8 mouse cellular contexts compared by ENCODE assay signal in the genomic region with DNA sequence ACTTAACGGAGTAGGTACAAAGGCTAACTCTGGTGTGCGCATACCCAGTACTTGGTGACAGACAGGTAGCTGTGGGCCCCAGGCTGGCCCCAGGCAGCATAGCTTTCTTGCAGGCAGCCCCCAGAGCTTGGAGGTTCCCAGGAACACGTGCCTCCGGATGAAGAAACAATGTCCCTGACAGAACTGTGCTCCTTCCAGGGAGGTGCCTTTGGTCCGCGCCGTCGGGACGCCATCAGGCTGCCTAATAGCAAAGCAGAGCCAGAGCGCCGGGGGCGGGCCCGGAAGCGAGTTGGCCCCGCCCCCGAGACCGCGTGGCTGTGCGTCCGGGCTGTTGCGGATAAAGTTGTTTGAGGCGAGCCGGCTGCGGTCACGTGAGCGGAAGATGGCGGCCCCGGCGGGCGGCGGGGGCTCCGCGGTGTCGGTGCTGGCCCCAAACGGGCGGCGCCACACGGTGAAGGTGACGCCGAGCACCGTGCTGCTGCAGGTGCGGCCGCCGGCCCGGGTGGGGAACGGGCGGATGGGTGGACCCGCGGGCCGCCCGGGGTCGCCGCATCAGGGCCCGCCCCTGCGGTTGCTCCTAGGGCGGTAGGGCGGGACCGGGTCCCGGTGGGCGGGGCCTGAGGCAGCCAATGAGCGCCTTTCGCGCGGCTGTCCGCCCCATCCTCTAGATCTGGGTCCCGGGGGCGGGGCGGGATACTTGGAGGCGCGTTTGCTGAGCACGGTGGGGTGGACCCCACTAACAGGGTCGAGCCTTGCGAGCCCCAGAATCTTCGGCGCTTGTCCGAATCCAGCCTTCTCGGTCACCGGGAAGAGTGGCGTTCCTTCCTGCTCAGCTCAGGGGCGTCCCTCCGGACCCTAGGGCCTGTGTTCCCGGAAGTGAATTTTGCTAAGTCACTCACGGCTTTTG. TPM values are rescaled to one million over a fixed set of nuclear protein-coding genes. Genes with fewer than 3 reads are reported as not detected.
DNase-seq lines count a peak whose midpoint lies in the region; ATAC-seq and TF ChIP-seq lines count a peak whose summit lies in the region.

Aspscr1 (plus strand) TSS at position 287 of the 907 bp plus-strand sequence.

- WGBS in forebrain, embryonic 16.5 days: under 1% methylated on average over 71 of the region's 83 CpGs
- WGBS in lung, embryonic 14.5 days: under 1% methylated on average over 82 of the region's 83 CpGs
- WGBS in olfactory bulb, adult 2 months: 1% methylated on average over 83 of the region's 83 CpGs
- 2% methylated on average over 83 of the region's 83 CpGs for WGBS in thymus, adult 2 months

- peaks cover 15% of the 10 kb centered on the region; the same call in 1 of the 2 replicates for H3K36me3 ChIP-seq in ES-E14 (ENCODE audit: control insufficient read depth, insufficient read depth, low read length, poor library complexity, severe bottlenecking)
- H3K36me3 ChIP-seq in forebrain, embryonic 16.5 days (ENCODE audit: control insufficient read depth, insufficient read depth): peaks cover 2% of the 10 kb centered on the region; the same call in 1 of the 2 replicates
- peaks cover 11% of the 10 kb centered on the region; the same call in 1 of the 2 replicates for H3K36me3 ChIP-seq in lung, embryonic 14.5 days (ENCODE audit: insufficient read depth)
- H3K36me3 ChIP-seq in thymus, adult 2 months (ENCODE audit: control insufficient read depth, insufficient read depth, low read length): no peaks in the 10 kb centered on the region

- intact Hi-C loops in heart, postnatal 36 days (cut with DNase I): loop anchor here (5.0 kb wide), 2 partner anchors 46 to 181 kb away; partner anchors contain the start of genes Sirt7 and Slc25a10

- peak; percentile 97 for ATAC-seq in forebrain, embryonic 16.5 days
- ATAC-seq in lung, embryonic 14.5 days (ENCODE audit: insufficient read depth): peak; percentile 96

- H3K27me3 ChIP-seq in forebrain, embryonic 16.5 days (replicated peaks; ENCODE audit: control insufficient read depth, insufficient read depth, low read length): no peaks in the 10 kb centered on the region
- H3K27me3 ChIP-seq in lung, embryonic 14.5 days (ENCODE audit: insufficient read depth, low read length): no peaks in the 10 kb centered on the region
- H3K27me3 ChIP-seq in thymus, adult 2 months (ENCODE audit: control insufficient read depth, insufficient read depth, low read length): no peaks in the 10 kb centered on the region

- in situ Hi-C loops in ES-E14 (cut with MboI; ENCODE audit: low sequenced_read_pairs in 2 of 2, unreplicated experiment in 2 of 2): no loop called here

- peak within 1 kb of the TSS; percentile 73 to 87 for H3K4me3 ChIP-seq in ES-E14 (ENCODE audit: insufficient read depth in 1 of 2, low read depth in 1 of 2, low read length in 2 of 2, poor library complexity in 1 of 2, severe bottlenecking in 1 of 2)
- H3K4me3 ChIP-seq in forebrain, embryonic 16.5 days (replicated peaks; ENCODE audit: low read length): peak within 1 kb of the TSS; percentile 87
- H3K4me3 ChIP-seq in layer of hippocampus, adult 2 months: peak within 1 kb of the TSS; percentile 79
- peak within 1 kb of the TSS; percentile 70 for H3K4me3 ChIP-seq in lung, embryonic 14.5 days (ENCODE audit: low read depth, low read length)
- peak within 1 kb of the TSS; percentile 85 for H3K4me3 ChIP-seq in olfactory bulb, adult 2 months (ENCODE audit: insufficient read depth, low read depth, low read length)
- peak within 1 kb of the TSS; percentile 80 for H3K4me3 ChIP-seq in thymus, adult 2 months (ENCODE audit: control insufficient read depth, insufficient read depth, low read length)

- H3K4me1 ChIP-seq in ES-E14 (ENCODE audit: control insufficient read depth in 2 of 2, insufficient read depth in 2 of 2, low read length in 2 of 2, poor library complexity in 1 of 2): peaks cover 0 to 6% of the 10 kb centered on the region in 2 experiments; a peak in 3 of 4 replicates
- H3K4me1 ChIP-seq in forebrain, embryonic 16.5 days (replicated peaks; ENCODE audit: control insufficient read depth, insufficient read depth, low read length): peaks cover 10% of the 10 kb centered on the region
- peaks cover 7% of the 10 kb centered on the region for H3K4me1 ChIP-seq in lung, embryonic 14.5 days (ENCODE audit: insufficient read depth)
- H3K4me1 ChIP-seq in olfactory bulb, adult 2 months (ENCODE audit: control insufficient read depth, insufficient read depth, low read length): peaks cover 12% of the 10 kb centered on the region
- H3K4me1 ChIP-seq in thymus, adult 2 months (replicated peaks; ENCODE audit: control insufficient read depth, insufficient read depth, low read length): peaks cover 17% of the 10 kb centered on the region

- H3K4me2 ChIP-seq in forebrain, embryonic 16.5 days (ENCODE audit: low read length): peak within 1 kb of the TSS; percentile 77
- peak within 1 kb of the TSS; percentile 98 for H3K4me2 ChIP-seq in lung, embryonic 14.5 days

- peak within 1 kb of the TSS; percentile 96 for H3K9ac ChIP-seq in ES-E14 (ENCODE audit: insufficient read depth, low read depth, low read length, poor library complexity, severe bottlenecking)
- H3K9ac ChIP-seq in forebrain, embryonic 16.5 days (replicated peaks; ENCODE audit: low read depth, low read length): peak within 1 kb of the TSS; percentile 83
- peak within 1 kb of the TSS; percentile 72 for H3K9ac ChIP-seq in lung, embryonic 14.5 days

- TF ChIP-seq CTCF in layer of hippocampus, adult 2 months (conservative IDR thresholded peaks at IDR 0.05): 0 out of 2 replicates have a peak, but pooled peaks have one; percentile 8
- TF ChIP-seq CTCF in lung, embryonic 14.5 days (IDR thresholded peaks at IDR 0.05; ENCODE audit: low read depth): 0 out of 2 replicates have a peak, but pooled peaks have one; percentile 3
- no peak for TF ChIP-seq CTCF in olfactory bulb, adult 2 months (IDR thresholded peaks at IDR 0.05; ENCODE audit: insufficient read depth, low read depth, low read length)
- TF ChIP-seq CTCF in thymus, adult 2 months (IDR thresholded peaks at IDR 0.05; ENCODE audit: borderline replicate concordance, control insufficient read depth, extremely low read depth, insufficient read depth, low read length, poor library complexity): 0 out of 2 replicates have a peak, but pooled peaks have one; percentile 15

- peak; percentile 95 for DNase-seq in ES-E14 (ENCODE audit: low read depth, low spot score)
- DNase-seq in cerebellum, adult 11-12 months: peak; percentile 91
- peak; percentile 95 to 98 for DNase-seq in heart, postnatal 36 days
- peak; percentile 90 to 91 for DNase-seq in layer of hippocampus, adult 2 months (ENCODE audit: low spot score in 2 of 2)
- peak; percentile 98 for DNase-seq in lung, embryonic 14.5 days
- peak; percentile 98 for DNase-seq in thymus, adult 2 months

- peak within 1 kb of the TSS; percentile 96 for H3K27ac ChIP-seq in ES-E14 (ENCODE audit: insufficient read depth, low read depth, low read length, poor library complexity, severe bottlenecking)
- H3K27ac ChIP-seq in forebrain, embryonic 16.5 days (ENCODE audit: low read length): peak within 1 kb of the TSS; percentile 87
- peak within 1 kb of the TSS; percentile 95 for H3K27ac ChIP-seq in layer of hippocampus, adult 2 months
- H3K27ac ChIP-seq in lung, embryonic 14.5 days (ENCODE audit: low read depth): peak within 1 kb of the TSS; percentile 88
- 0 out of 2 replicates have a peak within 1 kb of the TSS, but pooled peaks have one; percentile 19 for H3K27ac ChIP-seq in olfactory bulb, adult 2 months (ENCODE audit: insufficient read depth, low read depth, low read length)
- peak within 1 kb of the TSS; percentile 4; the same call in 1 of the 2 replicates for H3K27ac ChIP-seq in thymus, adult 2 months (ENCODE audit: control insufficient read depth, insufficient read depth, low read length)

- no peaks in the 10 kb centered on the region for H3K9me3 ChIP-seq in ES-E14 (ENCODE audit: control insufficient read depth, insufficient read depth, low read depth, low read length)
- no peaks in the 10 kb centered on the region for H3K9me3 ChIP-seq in forebrain, embryonic 16.5 days (ENCODE audit: control insufficient read depth, low read length)
- H3K9me3 ChIP-seq in lung, embryonic 14.5 days (ENCODE audit: low read depth, low read length): no peaks in the 10 kb centered on the region

- TF ChIP-seq POLR2A in olfactory bulb, adult 2 months (IDR thresholded peaks at IDR 0.05; ENCODE audit: insufficient read depth, low read depth, low read length): peak; percentile 54; the same call in 1 of the 2 replicates
- TF ChIP-seq POLR2A in thymus, adult 2 months (IDR thresholded peaks at IDR 0.05; ENCODE audit: control insufficient read depth, extremely low read depth, insufficient read depth, low read length, poor library complexity): peak; percentile 43; the same call in 1 of the 2 replicates

TF ChIP-seq in ES-E14, 5 proteins besides CTCF, POLR2A, EP300 and RAD21:
- TF ChIP-seq HCFC1 (IDR thresholded peaks at IDR 0.05; ENCODE audit: borderline replicate concordance, insufficient read depth, low read length) (peak; percentile 75), ZNF384 (IDR thresholded peaks at IDR 0.05; ENCODE audit: low read depth, low read length) (peak; percentile 44; the same call in 1 of the 2 replicates), MAFK (IDR thresholded peaks at IDR 0.05; ENCODE audit: insufficient read depth, low read depth, low read length) (peak; percentile 75; the same call in 1 of the 2 replicates), ZC3H11A (IDR thresholded peaks at IDR 0.05; ENCODE audit: borderline replicate concordance, low read depth, low read length) (no peak), CHD2 (IDR thresholded peaks at IDR 0.05; ENCODE audit: low read depth, low read length) (no peak)
TF ChIP-seq in ES-E14: peak in this region for 3.

RNA-seq across cellular contexts. Expression of gene Aspscr1, which starts in this region (rescaled TPM):
- 85.2 and 144 TPM in 2 replicates for total RNA-seq in ES-E14 (2012; rRNA removed)
- 132 and 158 TPM in 2 replicates for polyA plus RNA-seq in forebrain, embryonic 16.5 days (2015; fragmentation: Nextera tagmentation; extraction: Ambion mirVana)
- total RNA-seq in heart, postnatal 36 days (2021): 10 to 100 TPM; 42.2 to 43.0 TPM
- 10 to 100 TPM; 50.7 to 53.2 TPM for total RNA-seq in layer of hippocampus, adult 2 months (2021)
- polyA plus RNA-seq in lung, embryonic 14.5 days (2014; fragmentation: Nextera tagmentation; extraction: Ambion mirVana): 124 and 130 TPM in 2 replicates
- polyA plus RNA-seq in olfactory bulb, adult 2 months (2012; ENCODE audit: insufficient read depth, insufficient read length, low replicate concordance, missing spikeins): not detected in 2 replicates
- 170 and 183 TPM in 2 replicates for polyA plus RNA-seq in thymus, adult 2 months (2012; rRNA removed)

Comparison
In these comparisons a context has a peak if more than half of its experiments do, and no peak if none do; other contexts are left out.
1. Peak in every context shown above with its lines: DNase-seq, ATAC-seq, H3K4me3 ChIP-seq and H3K27ac ChIP-seq.
2. RNA of gene Aspscr1 (polyA plus RNA-seq): 170 to 183 TPM in thymus, adult 2 months, 132 to 158 TPM in forebrain, embryonic 16.5 days and 124 to 130 TPM in lung, embryonic 14.5 days; not detected in olfactory bulb, adult 2 months; every median in the first group is over 100 times any median in the second.
3. H3K27ac ChIP-seq: peak in every context shown above with its lines; median percentile 96 in ES-E14; 95 in layer of hippocampus, adult 2 months; 88 in lung, embryonic 14.5 days; 87 in forebrain, embryonic 16.5 days; 19 in olfactory bulb, adult 2 months; 4 in thymus, adult 2 months.